Mouse (Mus musculus): Measurements from ENCODE around the gene Smc5. TPM values are rescaled to one million over a fixed set of nuclear protein-coding genes. Genes with fewer than 3 reads are reported as not detected.
A peak's percentile ranks its signal among the peaks of the same experiment; 100 is the strongest.

The Smc5 gene
- 21.7 and 24.1 TPM in 2 replicates for polyA plus RNA-seq (2015; fragmentation: Nextera tagmentation; extraction: Ambion mirVana)

GRCm38 (mm10) chr19:23273355-23274053 is at the start of gene Smc5:
Gene Smc5 (minus strand): TSS chr19:23273897.
- peak; percentile 97 for ATAC-seq (replicated peaks; ENCODE audit: extremely low read depth, insufficient read depth, low FRiP score)
- under 1% methylated on average over 68 of the region's 69 CpGs for WGBS
- Histone ChIP-seq H3K9ac (ENCODE audit: low read length) (peak within 1 kb of the TSS; percentile 97), H3K27me3 (ENCODE audit: control insufficient read depth, insufficient read depth, low read length) (no peaks in the 10 kb centered on the region), H3K36me3 (ENCODE audit: control insufficient read depth, insufficient read depth) (peaks cover 2% of the 10 kb centered on the region; the same call in 1 of the 2 replicates), H3K27ac (ENCODE audit: low read length) (peak within 1 kb of the TSS; percentile 69), H3K4me2 (ENCODE audit: low read depth, low read length) (peak within 1 kb of the TSS; percentile 82), H3K4me1 (ENCODE audit: control insufficient read depth, insufficient read depth, low read length) (peaks cover 13% of the 10 kb centered on the region), H3K4me3 (ENCODE audit: low read length) (peak within 1 kb of the TSS; percentile 99), H3K9me3 (replicated peaks; ENCODE audit: control insufficient read depth, low read length) (no peaks in the 10 kb centered on the region)

GRCm38 (mm10) chr19:23323107-23323506 is 49.4 kb upstream of the Smc5 start:
- H3K9ac ChIP-seq (ENCODE audit: low read length), result no peak overlapping the region
- H3K4me2 ChIP-seq (ENCODE audit: low read depth, low read length), result no peak overlapping the region
- no peak overlapping the region for H3K27ac ChIP-seq (ENCODE audit: low read length)
- no peaks in the 10 kb centered on the region for H3K27me3 ChIP-seq (ENCODE audit: control insufficient read depth, insufficient read depth, low read length)
- H3K9me3 ChIP-seq (replicated peaks; ENCODE audit: control insufficient read depth, low read length), result no peaks in the 10 kb centered on the region
- H3K4me3 ChIP-seq (ENCODE audit: low read length), result no peak overlapping the region
- no peaks in the 10 kb centered on the region for H3K4me1 ChIP-seq (ENCODE audit: control insufficient read depth, insufficient read depth, low read length)
- peak; percentile 72; the same call in 1 of the 2 replicates for ATAC-seq (replicated peaks; ENCODE audit: extremely low read depth, insufficient read depth, low FRiP score)
- 62% methylated on average over 3 of the region's 3 CpGs for WGBS
- H3K36me3 ChIP-seq (ENCODE audit: control insufficient read depth, insufficient read depth), result no peaks in the 10 kb centered on the region

GRCm38 (mm10) chr19:23317989-23318358 is 44.3 kb upstream of the Smc5 start:
- Histone ChIP-seq H3K9me3 (replicated peaks; ENCODE audit: control insufficient read depth, low read length) (no peaks in the 10 kb centered on the region), H3K4me3 (ENCODE audit: low read length) (no peak overlapping the region), H3K27ac (ENCODE audit: low read length) (no peak overlapping the region), H3K27me3 (ENCODE audit: control insufficient read depth, insufficient read depth, low read length) (no peaks in the 10 kb centered on the region), H3K36me3 (ENCODE audit: control insufficient read depth, insufficient read depth) (no peaks in the 10 kb centered on the region), H3K4me2 (ENCODE audit: low read depth, low read length) (no peak overlapping the region), H3K4me1 (ENCODE audit: control insufficient read depth, insufficient read depth, low read length) (no peaks in the 10 kb centered on the region), H3K9ac (ENCODE audit: low read length) (no peak overlapping the region)
- ATAC-seq (replicated peaks; ENCODE audit: extremely low read depth, insufficient read depth, low FRiP score), result no peak
- 73% methylated on average over 5 of the region's 5 CpGs for whole genome bisulfite sequencing

- 52% methylated on average over 5 of the region's 5 CpGs for WGBS
Observed at GRCm38 (mm10) chr19:23317295-23317988, 43.7 kb upstream of the Smc5 start.

GRCm38 (mm10) chr19:23316851-23317250 is 43.2 kb upstream of the Smc5 start:
- ATAC-seq (replicated peaks; ENCODE audit: extremely low read depth, insufficient read depth, low FRiP score), result no peak
- Histone ChIP-seq H3K27ac (ENCODE audit: low read length) (no peak overlapping the region), H3K4me2 (ENCODE audit: low read depth, low read length) (no peak overlapping the region), H3K4me1 (ENCODE audit: control insufficient read depth, insufficient read depth, low read length) (no peaks in the 10 kb centered on the region), H3K9ac (ENCODE audit: low read length) (no peak overlapping the region), H3K9me3 (replicated peaks; ENCODE audit: control insufficient read depth, low read length) (no peaks in the 10 kb centered on the region), H3K4me3 (ENCODE audit: low read length) (no peak overlapping the region), H3K27me3 (ENCODE audit: control insufficient read depth, insufficient read depth, low read length) (no peaks in the 10 kb centered on the region), H3K36me3 (ENCODE audit: control insufficient read depth, insufficient read depth) (no peaks in the 10 kb centered on the region)
- 75% methylated on average over 5 of the region's 5 CpGs for WGBS

More at GRCm38 (mm10) chr19:23317295-23317988, 43.7 kb upstream of the Smc5 start:
- no peak overlapping the region for H3K4me2 ChIP-seq (ENCODE audit: low read depth, low read length)
- no peaks in the 10 kb centered on the region for H3K9me3 ChIP-seq (replicated peaks; ENCODE audit: control insufficient read depth, low read length)
- H3K27ac ChIP-seq (ENCODE audit: low read length), result no peak overlapping the region
- ATAC-seq (replicated peaks; ENCODE audit: extremely low read depth, insufficient read depth, low FRiP score), result no peak
- no peaks in the 10 kb centered on the region for H3K27me3 ChIP-seq (ENCODE audit: control insufficient read depth, insufficient read depth, low read length)
- no peak overlapping the region for H3K9ac ChIP-seq (ENCODE audit: low read length)
- no peak overlapping the region for H3K4me3 ChIP-seq (ENCODE audit: low read length)
- H3K4me1 ChIP-seq (ENCODE audit: control insufficient read depth, insufficient read depth, low read length), result no peaks in the 10 kb centered on the region
- H3K36me3 ChIP-seq (ENCODE audit: control insufficient read depth, insufficient read depth), result no peaks in the 10 kb centered on the region

- ATAC-seq (replicated peaks; ENCODE audit: extremely low read depth, insufficient read depth, low FRiP score), result no peak
- Histone ChIP-seq H3K4me2 (ENCODE audit: low read depth, low read length) (no peak overlapping the region), H3K4me3 (ENCODE audit: low read length) (no peak overlapping the region), H3K4me1 (ENCODE audit: control insufficient read depth, insufficient read depth, low read length) (no peaks in the 10 kb centered on the region), H3K9me3 (replicated peaks; ENCODE audit: control insufficient read depth, low read length) (no peaks in the 10 kb centered on the region), H3K9ac (ENCODE audit: low read length) (no peak overlapping the region), H3K27me3 (ENCODE audit: control insufficient read depth, insufficient read depth, low read length) (no peaks in the 10 kb centered on the region), H3K27ac (ENCODE audit: low read length) (no peak overlapping the region), H3K36me3 (ENCODE audit: control insufficient read depth, insufficient read depth) (no peaks in the 10 kb centered on the region)
- WGBS, result 88% methylated on average over 2 of the region's 2 CpGs
Observed at GRCm38 (mm10) chr19:23309979-23310378, 36.3 kb upstream of the Smc5 start.

- Histone ChIP-seq H3K27me3 (ENCODE audit: control insufficient read depth, insufficient read depth, low read length) (no peaks in the 10 kb centered on the region; the same call in 1 of the 2 replicates), H3K9ac (ENCODE audit: low read length) (no peak overlapping the region), H3K4me2 (ENCODE audit: low read depth, low read length) (no peak overlapping the region), H3K9me3 (replicated peaks; ENCODE audit: control insufficient read depth, low read length) (no peaks in the 10 kb centered on the region), H3K4me3 (ENCODE audit: low read length) (no peak overlapping the region), H3K4me1 (ENCODE audit: control insufficient read depth, insufficient read depth, low read length) (no peaks in the 10 kb centered on the region), H3K27ac (ENCODE audit: low read length) (no peak overlapping the region), H3K36me3 (ENCODE audit: control insufficient read depth, insufficient read depth) (no peaks in the 10 kb centered on the region)
- WGBS, result 87% methylated on average over 7 of the region's 7 CpGs
- no peak for ATAC-seq (replicated peaks; ENCODE audit: extremely low read depth, insufficient read depth, low FRiP score)
Observed at GRCm38 (mm10) chr19:23306671-23307070, 33.0 kb upstream of the Smc5 start.

GRCm38 (mm10) chr19:23299987-23300386 is 26.3 kb upstream of the Smc5 start:
- Histone ChIP-seq H3K9ac (ENCODE audit: low read length) (no peak overlapping the region), H3K4me2 (ENCODE audit: low read depth, low read length) (no peak overlapping the region), H3K9me3 (replicated peaks; ENCODE audit: control insufficient read depth, low read length) (no peaks in the 10 kb centered on the region), H3K27me3 (ENCODE audit: control insufficient read depth, insufficient read depth, low read length) (no peaks in the 10 kb centered on the region; the same call in 1 of the 2 replicates), H3K4me3 (ENCODE audit: low read length) (no peak overlapping the region), H3K36me3 (ENCODE audit: control insufficient read depth, insufficient read depth) (no peaks in the 10 kb centered on the region), H3K4me1 (ENCODE audit: control insufficient read depth, insufficient read depth, low read length) (no peaks in the 10 kb centered on the region), H3K27ac (ENCODE audit: low read length) (no peak overlapping the region)
- WGBS, result 73% methylated on average over 3 of the region's 3 CpGs
- no peak for ATAC-seq (replicated peaks; ENCODE audit: extremely low read depth, insufficient read depth, low FRiP score)

GRCm38 (mm10) chr19:23298917-23299316 is 25.2 kb upstream of the Smc5 start:
- Histone ChIP-seq H3K4me2 (ENCODE audit: low read depth, low read length) (no peak overlapping the region), H3K27me3 (ENCODE audit: control insufficient read depth, insufficient read depth, low read length) (no peaks in the 10 kb centered on the region), H3K9ac (ENCODE audit: low read length) (no peak overlapping the region), H3K4me1 (ENCODE audit: control insufficient read depth, insufficient read depth, low read length) (no peaks in the 10 kb centered on the region), H3K27ac (ENCODE audit: low read length) (no peak overlapping the region), H3K36me3 (ENCODE audit: control insufficient read depth, insufficient read depth) (no peaks in the 10 kb centered on the region), H3K9me3 (replicated peaks; ENCODE audit: control insufficient read depth, low read length) (no peaks in the 10 kb centered on the region), H3K4me3 (ENCODE audit: low read length) (no peak overlapping the region)
- WGBS, result 84% methylated on average over 1 of the region's 1 CpGs
- ATAC-seq (replicated peaks; ENCODE audit: extremely low read depth, insufficient read depth, low FRiP score), result no peak
